Mouse (Mus musculus) kidney, postnatal 0 days (tissue): ENCODE data around the gene Arhgef17. TPM values are rescaled to one million over a fixed set of nuclear protein-coding genes. Genes with fewer than 3 reads are reported as not detected.

Source experiments
- ATAC-seq: fragments of 200-750 bp; cut with Nextera tagmentation; replicated peaks from 2 replicates; pipeline ENCODE4 v1.8.0; 2017; ENCODE audit warnings: low read depth, moderate number of reproducible peaks, moderate TSS enrichment, moderate library complexity; ENCODE audit not compliant: low FRiP score
- DNase-seq: peaks from one replicate; pipeline ENCODE4 v3.0.0-alpha.2; 2016; ENCODE audit warnings: low spot score
- H3K27ac ChIP-seq: fragments of 300-500 bp; sonication (generic); 2 replicates; pipeline ENCODE4 v1.5.1; 2014; ENCODE audit warnings: mild to moderate bottlenecking
- H3K27me3 ChIP-seq: fragments of 300-500 bp; sonication (generic); 2 replicates; pipeline ENCODE4 v1.6.1; 2014; ENCODE audit warnings: low read length, mixed read lengths; ENCODE audit not compliant: insufficient read depth
- H3K36me3 ChIP-seq: fragments of 300-500 bp; sonication (generic); 2 replicates; pipeline ENCODE4 v1.6.1; 2014; ENCODE audit warnings: low read length, mixed read lengths; ENCODE audit not compliant: insufficient read depth
- H3K4me1 ChIP-seq: fragments of 300-500 bp; sonication (generic); replicated peaks from 2 replicates; pipeline ENCODE4 v1.6.1; 2014; ENCODE audit warnings: antibody characterized with exemption, low read length, mixed read lengths; ENCODE audit not compliant: insufficient read depth
- H3K4me2 ChIP-seq: fragments of 300-500 bp; sonication (generic); 2 replicates; pipeline ENCODE4 v1.6.1; 2014; ENCODE audit warnings: mild to moderate bottlenecking, low read length, moderate library complexity, mixed read lengths
- H3K4me3 ChIP-seq: fragments of 300-500 bp; sonication (generic); replicated peaks from 2 replicates; pipeline ENCODE4 v1.5.1; 2014; ENCODE audit warnings: low read depth, low read length
- H3K9ac ChIP-seq: fragments of 300-500 bp; sonication (generic); 2 replicates; pipeline ENCODE4 v1.6.1; 2014; ENCODE audit warnings: low read depth, low read length
- H3K9me3 ChIP-seq: fragments of 300-500 bp; sonication (generic); replicated peaks from 2 replicates; pipeline ENCODE4 v1.6.1; 2016; ENCODE audit warnings: low read length, inconsistent platforms, mixed read lengths
- CTCF ChIP-seq: IDR thresholded peaks from 2 replicates; pipeline ENCODE4 v1.5.1; 2016; ENCODE audit warnings: antibody characterized with exemption, low read depth, mild to moderate bottlenecking, moderate library complexity
- WGBS: fragments of 180-500 bp; shearing (Covaris S2); extraction: QIAGEN DNeasy Blood & Tissue Kit; methylation state at CpG from one replicate; pipeline ENCODE4 v1.1.7; 2014; 5-methylcytosine and 5-hydroxymethylcytosine counted together
- polyA plus RNA-seq: library from polyadenylated mRNA; unstranded; fragments of >200 nt; fragmentation: Nextera tagmentation; extraction: Ambion mirVana; gene quantifications from 2 replicates; pipeline ENCODE4 v1.2.1, GENCODE M21; 2015

The Arhgef17 gene
- polyA plus RNA-seq, 1 experiment from 2014 or later = 7.8 TPM

DNA sequence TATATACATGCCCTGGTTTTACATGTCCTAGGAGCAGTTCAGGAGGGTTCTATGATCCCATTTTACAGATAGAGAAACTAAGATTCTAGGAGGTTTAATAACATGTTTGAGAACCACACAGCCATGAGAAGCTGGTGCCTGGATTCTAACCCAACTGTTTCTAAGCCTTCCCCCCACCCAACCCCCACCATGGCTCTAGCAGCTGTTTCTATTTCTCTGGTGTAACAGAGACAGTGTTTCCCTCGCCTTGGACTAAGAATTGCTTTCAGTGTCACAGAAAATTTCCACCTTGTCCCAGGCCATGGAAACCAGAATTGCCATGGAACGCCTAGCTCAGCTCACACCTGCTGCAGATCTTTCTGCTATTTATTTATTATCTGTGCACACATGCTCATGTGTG is 28.6 kb upstream of the Arhgef17 start:
- no peaks in the 10 kb centered on the region for H3K36me3 ChIP-seq
- no peaks in the 10 kb centered on the region for H3K9me3 ChIP-seq
- no peak for DNase-seq
- H3K4me2 ChIP-seq = no peak overlapping the region
- no peak overlapping the region for H3K27ac ChIP-seq
- no peak overlapping the region for H3K9ac ChIP-seq
- ATAC-seq = no peak
- H3K4me1 ChIP-seq = no peaks in the 10 kb centered on the region
- no peaks in the 10 kb centered on the region for H3K27me3 ChIP-seq
- no peak for TF ChIP-seq CTCF
- no peak overlapping the region for H3K4me3 ChIP-seq
- 75% methylated on average over 2 of the region's 2 CpGs for WGBS

DNA sequence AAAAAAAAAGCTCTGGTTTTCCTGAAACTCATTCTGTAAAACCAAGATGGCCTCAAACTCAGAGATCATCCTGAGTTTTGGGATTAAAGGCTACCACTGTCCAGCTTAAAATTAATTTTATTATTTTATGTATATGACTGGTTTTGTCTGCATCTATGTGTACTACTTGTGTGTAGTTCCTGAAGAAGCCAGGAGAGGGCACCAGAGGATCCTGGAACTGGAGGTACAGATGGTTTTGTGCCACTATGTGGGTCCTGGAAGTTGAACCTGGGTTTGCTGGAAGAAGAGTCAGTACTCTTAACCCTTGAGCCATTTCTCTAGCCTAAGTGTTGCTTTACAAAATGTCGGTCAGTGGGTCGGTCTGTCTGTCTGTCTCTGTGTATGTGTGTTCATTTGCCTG is 26.5 kb upstream of the Arhgef17 start:
- TF ChIP-seq CTCF = peak; percentile 47
- ATAC-seq = no peak
- H3K27ac ChIP-seq = no peak overlapping the region
- H3K9me3 ChIP-seq = no peaks in the 10 kb centered on the region
- H3K27me3 ChIP-seq = no peaks in the 10 kb centered on the region
- no peak overlapping the region for H3K4me2 ChIP-seq
- H3K36me3 ChIP-seq = no peaks in the 10 kb centered on the region
- no peak for DNase-seq
- 94% methylated on average over 2 of the region's 2 CpGs for WGBS
- H3K4me1 ChIP-seq = no peaks in the 10 kb centered on the region; the same call in 1 of the 2 replicates
- H3K9ac ChIP-seq = no peak overlapping the region
- no peak overlapping the region for H3K4me3 ChIP-seq

DNA sequence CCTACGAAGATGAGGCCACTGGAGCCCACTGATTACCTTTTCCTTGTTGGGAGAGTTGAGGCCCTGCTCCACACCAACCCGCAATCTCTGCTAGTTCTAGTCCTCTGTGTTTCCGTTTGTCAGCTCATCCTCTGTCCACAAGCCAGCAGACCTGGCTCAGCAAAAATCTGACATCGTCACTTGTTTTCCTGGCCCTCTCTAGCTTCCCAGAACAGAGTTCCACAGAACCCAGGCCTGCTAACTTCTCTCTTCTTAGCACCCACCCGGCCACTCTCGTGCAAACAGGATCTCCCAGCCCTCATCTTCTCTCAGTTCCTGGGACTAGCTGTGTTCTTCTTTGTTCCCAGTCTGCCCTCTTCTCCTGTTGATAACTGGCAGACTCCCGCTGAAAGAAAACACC is 20.8 kb upstream of the Arhgef17 start:
- no peak overlapping the region for H3K9ac ChIP-seq
- TF ChIP-seq CTCF = no peak
- H3K27ac ChIP-seq = no peak overlapping the region
- 80% methylated on average over 7 of the region's 7 CpGs for WGBS
- H3K4me3 ChIP-seq = no peak overlapping the region
- no peaks in the 10 kb centered on the region for H3K9me3 ChIP-seq
- no peak for DNase-seq
- H3K36me3 ChIP-seq = no peaks in the 10 kb centered on the region
- no peak for ATAC-seq
- H3K4me1 ChIP-seq = peaks cover 3% of the 10 kb centered on the region; the same call in 1 of the 2 replicates
- H3K27me3 ChIP-seq = no peaks in the 10 kb centered on the region
- no peak overlapping the region for H3K4me2 ChIP-seq

DNA sequence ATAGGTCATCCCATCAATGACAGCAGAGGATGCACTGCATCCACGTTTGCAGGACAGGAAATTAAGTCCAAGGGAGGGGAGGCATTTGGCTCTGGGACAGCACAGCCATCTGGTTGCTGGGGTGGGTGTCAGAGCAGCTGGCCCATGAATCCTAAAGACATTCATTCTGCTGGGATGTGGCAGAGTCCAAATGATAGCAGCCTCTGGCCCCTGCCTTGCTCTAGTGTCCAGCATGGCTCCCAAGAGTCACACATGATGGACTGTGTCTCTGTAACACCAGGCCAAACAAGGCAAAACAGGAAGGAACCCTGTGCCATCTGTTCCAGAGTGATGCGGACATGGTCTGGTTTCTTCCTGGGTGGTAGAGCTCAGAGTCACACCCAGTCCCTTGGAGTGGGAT is 20.0 kb upstream of the Arhgef17 start:
- no peaks in the 10 kb centered on the region for H3K36me3 ChIP-seq
- no peak for ATAC-seq
- no peak overlapping the region for H3K9ac ChIP-seq
- WGBS = 52% methylated on average over 2 of the region's 2 CpGs
- H3K4me3 ChIP-seq = no peak overlapping the region
- peaks cover 3% of the 10 kb centered on the region; the same call in 1 of the 2 replicates for H3K4me1 ChIP-seq
- no peaks in the 10 kb centered on the region for H3K27me3 ChIP-seq
- TF ChIP-seq CTCF = no peak
- no peak overlapping the region for H3K27ac ChIP-seq
- DNase-seq = no peak
- H3K4me2 ChIP-seq = no peak overlapping the region
- no peaks in the 10 kb centered on the region for H3K9me3 ChIP-seq

DNA sequence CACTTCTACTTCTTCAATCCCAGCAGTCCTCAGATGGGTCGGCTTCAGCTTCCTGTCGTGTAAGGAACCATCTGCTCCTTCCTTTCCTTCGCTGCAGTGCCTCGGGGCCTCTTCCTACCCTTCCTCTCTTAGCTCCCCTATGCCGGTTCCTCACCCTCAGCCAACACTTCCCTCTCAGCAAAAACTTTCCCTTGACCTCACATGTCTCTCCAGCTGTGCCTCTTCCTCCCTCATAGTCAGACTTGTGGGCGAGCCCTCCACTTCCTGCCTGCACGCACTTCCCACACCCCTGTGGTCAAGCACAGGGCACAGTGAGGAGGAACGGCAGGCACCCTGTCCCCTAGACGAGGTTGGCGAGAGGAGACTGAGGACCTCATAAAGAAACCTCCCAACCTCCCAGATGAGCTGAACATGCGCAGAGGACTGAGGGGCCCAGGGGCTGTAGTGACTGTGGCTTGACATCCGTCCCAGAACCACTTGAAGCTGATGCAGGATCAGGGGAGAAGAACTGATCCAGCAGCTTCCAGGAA is 18.6 kb upstream of the Arhgef17 start:
- Histone ChIP-seq H3K36me3 (no peaks in the 10 kb centered on the region), H3K4me2 (no peak overlapping the region), H3K4me1 (peaks cover 6% of the 10 kb centered on the region; the same call in 1 of the 2 replicates), H3K9me3 (no peaks in the 10 kb centered on the region), H3K9ac (no peak overlapping the region), H3K27ac (peak overlapping the region; percentile 61), H3K27me3 (no peaks in the 10 kb centered on the region), H3K4me3 (no peak overlapping the region)
- no peak for TF ChIP-seq CTCF
- 30% methylated on average over 12 of the region's 12 CpGs for WGBS
- peak; percentile 84 for DNase-seq
- ATAC-seq = peak; percentile 34; the same call in 1 of the 2 replicates

DNA sequence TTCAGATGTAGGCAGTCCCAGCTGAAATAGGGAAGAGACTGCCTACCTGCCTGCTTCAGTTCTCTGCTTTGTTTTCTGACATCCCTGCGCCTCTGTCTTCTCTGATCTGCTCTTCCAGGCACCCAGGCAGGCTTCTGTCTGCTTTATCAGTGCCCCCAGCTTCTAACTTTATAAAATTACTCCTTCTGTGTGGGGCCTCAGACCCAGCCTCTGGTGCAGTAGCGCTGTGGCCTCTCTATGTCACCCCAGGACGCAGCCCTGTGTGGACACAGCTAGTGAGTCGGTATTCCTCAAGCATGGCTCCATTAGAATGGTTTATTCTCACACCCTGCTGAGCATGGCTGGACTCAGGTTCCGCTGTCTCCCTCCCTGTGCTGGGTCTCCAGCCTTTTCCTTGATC is 18.1 kb upstream of the Arhgef17 start:
- no peaks in the 10 kb centered on the region for H3K27me3 ChIP-seq
- H3K4me1 ChIP-seq = peaks cover 6% of the 10 kb centered on the region; the same call in 1 of the 2 replicates
- ATAC-seq = peak; percentile 36; the same call in 1 of the 2 replicates
- no peak for TF ChIP-seq CTCF
- DNase-seq = no peak
- no peaks in the 10 kb centered on the region for H3K36me3 ChIP-seq
- H3K27ac ChIP-seq = peak overlapping the region; percentile 61
- no peak overlapping the region for H3K4me2 ChIP-seq
- no peaks in the 10 kb centered on the region for H3K9me3 ChIP-seq
- WGBS = 55% methylated on average over 5 of the region's 5 CpGs
- H3K9ac ChIP-seq = no peak overlapping the region
- H3K4me3 ChIP-seq = no peak overlapping the region

DNA sequence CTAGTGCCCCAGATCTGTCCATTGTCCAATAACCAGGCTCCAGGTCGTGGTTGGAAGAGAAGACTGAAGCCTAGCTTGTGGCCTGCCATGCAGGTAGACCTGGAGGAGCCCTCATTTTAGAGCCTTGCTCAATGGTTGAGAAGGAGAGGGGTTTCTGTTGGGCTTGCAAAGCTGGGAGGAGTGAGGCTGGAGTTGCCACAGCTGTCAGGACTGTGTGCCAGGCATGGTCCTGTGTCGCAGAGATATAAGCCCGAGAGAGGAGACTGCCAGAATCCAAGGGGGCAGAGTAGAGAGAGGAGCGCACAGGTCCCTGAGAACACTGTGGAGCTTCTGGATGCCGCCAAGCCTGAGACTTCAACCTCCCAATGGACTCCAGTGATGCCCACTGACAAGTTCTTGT is 12.8 kb upstream of the Arhgef17 start:
- ATAC-seq = no peak

More for the DNA sequence above, 12.8 kb upstream of the Arhgef17 start:
- H3K9me3 ChIP-seq = no peaks in the 10 kb centered on the region
- no peaks in the 10 kb centered on the region for H3K36me3 ChIP-seq
- H3K4me3 ChIP-seq = no peak overlapping the region
- no peaks in the 10 kb centered on the region for H3K27me3 ChIP-seq
- no peak for DNase-seq
- peaks cover 3% of the 10 kb centered on the region; the same call in 1 of the 2 replicates for H3K4me1 ChIP-seq
- no peak overlapping the region for H3K9ac ChIP-seq
- WGBS = 87% methylated on average over 5 of the region's 5 CpGs
- no peak overlapping the region for H3K27ac ChIP-seq
- H3K4me2 ChIP-seq = no peak overlapping the region
- no peak for TF ChIP-seq CTCF
